Mouse (Mus musculus) MN1 (cell line): ENCODE results near the gene Lonp2.

Experiments
- DNase-seq: peaks from one replicate; pipeline ENCODE4 v3.0.0-alpha.2; 2016; ENCODE audit warnings: low spot score

The Lonp2 gene

DNA sequence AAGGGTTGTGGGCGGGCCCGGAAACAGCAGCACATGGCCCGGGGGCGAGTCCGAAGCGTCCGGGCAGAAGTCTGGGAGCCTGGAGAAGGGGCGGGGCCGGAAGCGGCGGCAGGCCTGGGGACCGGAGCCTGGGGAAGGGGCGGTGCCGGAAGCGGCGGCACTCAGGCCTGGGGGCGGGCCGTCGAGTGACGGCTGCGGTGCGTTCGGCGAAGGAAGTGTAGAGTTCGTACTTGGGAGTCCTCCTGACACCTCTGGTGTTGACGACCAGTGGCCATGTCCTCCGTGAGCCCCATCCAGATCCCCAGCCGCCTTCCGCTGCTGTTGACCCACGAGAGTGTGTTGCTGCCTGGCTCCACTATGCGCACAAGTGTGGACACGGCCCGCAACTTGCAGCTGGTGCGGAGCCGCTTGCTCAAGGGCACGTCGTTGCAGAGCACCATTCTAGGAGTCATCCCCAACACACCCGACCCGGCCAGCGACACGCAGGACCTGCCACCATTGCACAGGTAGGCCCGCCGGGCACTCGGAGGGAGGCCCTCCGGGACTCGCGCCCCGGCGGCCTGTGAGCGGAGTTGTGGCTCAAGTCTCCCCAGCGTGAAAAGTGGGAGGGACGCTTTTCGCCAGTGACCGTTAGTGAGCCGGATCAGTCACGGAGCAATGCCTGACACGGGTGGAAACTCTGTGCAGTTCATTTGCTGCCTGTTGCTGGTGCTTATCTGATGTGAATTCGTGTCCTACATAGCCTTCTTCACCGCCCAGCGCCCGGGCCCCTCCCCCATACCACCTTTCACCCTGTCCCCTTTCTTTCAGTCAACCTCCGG is at the start of gene Lonp2:
Lonp2 (plus strand) TSS at position 133 of the 821 bp plus-strand sequence.
- peak; percentile 98 for DNase-seq

GRCm38 (mm10) chr8:86577547-86577946 is 46.3 kb upstream of the Lonp2 start:
- no peak for DNase-seq

GRCm38 (mm10) chr8:86578076-86578475 is 45.8 kb upstream of the Lonp2 start:
- no peak for DNase-seq

DNA sequence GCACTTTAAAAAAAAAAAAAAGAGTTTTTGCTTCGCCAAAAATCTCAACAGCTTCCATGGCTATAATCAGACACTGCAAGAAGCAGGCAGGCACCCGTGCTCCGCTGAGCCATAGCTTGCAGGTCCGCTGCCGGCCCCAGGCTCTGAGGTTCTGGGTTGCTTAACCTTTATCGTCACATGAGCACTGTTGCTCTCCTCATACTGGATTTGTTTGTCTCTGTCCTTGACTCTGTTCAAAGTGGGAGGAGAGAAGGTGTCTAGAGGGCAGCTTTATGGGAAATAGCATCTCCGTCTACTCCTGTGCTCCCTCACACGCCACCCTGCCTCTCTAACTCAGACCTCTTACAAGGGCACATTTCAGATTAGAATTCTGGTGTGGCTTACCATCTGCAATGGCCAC is 45.1 kb upstream of the Lonp2 start:
- no peak for DNase-seq

- DNase-seq, result no peak
Measured at GRCm38 (mm10) chr8:86580458-86580857, 43.4 kb upstream of the Lonp2 start, which contains the start of gene Abcc12. Gene Abcc12 (minus strand): TSS chr8:86580686.

- peak; percentile 43 for DNase-seq
Measured at GRCm38 (mm10) chr8:86581921-86582331, 41.9 kb upstream of the Lonp2 start.

GRCm38 (mm10) chr8:86585118-86585517 is 38.7 kb upstream of the Lonp2 start:
- DNase-seq, result peak; percentile 78

DNA sequence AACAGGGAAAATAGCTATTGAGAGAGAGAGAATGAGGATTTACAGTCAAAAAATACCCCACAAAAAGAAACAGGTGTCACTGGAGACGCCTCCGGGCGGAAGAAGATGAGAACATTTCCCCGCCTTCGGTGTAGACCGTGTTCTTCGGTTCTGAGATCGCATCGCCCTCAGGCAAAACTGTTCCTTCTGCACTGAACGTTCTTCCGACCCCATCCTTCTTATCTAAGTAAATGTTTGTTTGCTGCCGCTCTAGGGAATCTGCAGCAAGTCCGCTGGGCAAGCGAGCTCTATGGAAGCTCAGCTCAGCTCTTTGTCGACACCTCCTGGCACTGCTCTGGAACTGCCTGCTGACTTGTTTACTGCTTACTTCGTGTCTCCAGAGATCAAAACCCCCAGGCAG is 38.3 kb upstream of the Lonp2 start:
- DNase-seq, result peak; percentile 82

GRCm38 (mm10) chr8:86586058-86586457 is 37.8 kb upstream of the Lonp2 start:
- no peak for DNase-seq

GRCm38 (mm10) chr8:86586642-86587041 is 37.2 kb upstream of the Lonp2 start:
- no peak for DNase-seq

DNA sequence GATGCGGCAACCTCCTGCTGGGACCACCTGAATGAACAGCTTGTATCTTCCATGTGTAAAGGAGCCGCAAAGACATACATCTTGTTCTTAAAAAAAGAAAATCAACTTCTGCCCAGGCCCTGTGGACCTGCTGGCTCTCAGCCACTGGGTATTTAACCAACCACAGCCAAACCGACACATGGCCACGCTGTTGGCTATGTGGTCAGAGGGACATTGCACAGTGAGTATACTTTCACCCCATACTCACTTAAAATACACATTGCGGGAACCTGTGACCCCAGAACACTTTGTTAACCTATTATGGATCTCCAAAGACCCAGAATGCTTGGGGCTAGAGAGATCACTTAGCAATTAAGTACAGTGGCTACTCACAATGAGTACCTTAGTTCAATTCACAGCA is 35.5 kb upstream of the Lonp2 start:
- DNase-seq, result no peak

GRCm38 (mm10) chr8:86593099-86593498 is 30.7 kb upstream of the Lonp2 start:
- DNase-seq, result no peak

GRCm38 (mm10) chr8:86594159-86594796 is 29.6 kb upstream of the Lonp2 start:
- no peak for DNase-seq

DNA sequence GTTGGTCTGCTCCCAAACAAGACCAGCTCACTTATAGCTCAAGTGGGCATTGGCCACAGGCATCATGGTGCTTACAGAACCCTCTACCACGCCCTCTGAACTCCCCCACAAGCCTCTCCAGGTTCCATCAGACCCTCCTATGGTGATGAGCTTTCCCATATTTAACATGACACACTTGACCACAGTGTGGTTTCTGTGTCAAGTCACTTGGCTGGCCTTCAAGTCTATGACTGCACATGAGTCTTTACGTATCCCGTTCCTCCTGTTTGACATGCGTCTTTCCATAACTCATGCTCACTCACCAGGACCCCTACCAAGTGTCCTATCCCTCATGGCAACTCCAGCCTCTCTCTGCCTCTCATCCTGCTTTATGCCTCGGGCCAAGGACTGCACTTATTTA is 28.2 kb upstream of the Lonp2 start:
- DNase-seq, result no peak

- DNase-seq, result no peak
Measured at GRCm38 (mm10) chr8:86597681-86598080, 26.2 kb upstream of the Lonp2 start.

GRCm38 (mm10) chr8:86599299-86599698 is 24.5 kb upstream of the Lonp2 start:
- no peak for DNase-seq

DNA sequence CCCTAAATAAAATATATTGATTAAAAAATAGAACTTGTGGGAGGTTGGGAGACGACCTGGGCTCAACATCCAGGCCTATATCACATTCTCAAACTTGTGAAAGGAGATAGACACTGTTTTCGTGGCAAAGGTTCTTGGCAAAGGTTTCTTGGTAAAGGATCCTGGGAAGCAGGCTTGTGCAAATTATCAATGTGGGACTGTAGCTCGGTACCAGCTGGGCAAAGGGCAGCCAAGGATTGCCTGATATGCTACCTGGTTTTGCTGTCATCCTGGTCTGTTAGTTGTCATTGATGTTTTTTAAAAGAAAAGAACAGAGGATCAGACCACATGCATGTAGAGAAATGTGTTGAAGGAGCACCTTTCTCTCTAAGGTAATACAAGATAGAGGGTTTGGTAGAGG is 23.5 kb upstream of the Lonp2 start:
- DNase-seq, result no peak

GRCm38 (mm10) chr8:86603174-86603573 is 20.7 kb upstream of the Lonp2 start:
- DNase-seq, result no peak

DNA sequence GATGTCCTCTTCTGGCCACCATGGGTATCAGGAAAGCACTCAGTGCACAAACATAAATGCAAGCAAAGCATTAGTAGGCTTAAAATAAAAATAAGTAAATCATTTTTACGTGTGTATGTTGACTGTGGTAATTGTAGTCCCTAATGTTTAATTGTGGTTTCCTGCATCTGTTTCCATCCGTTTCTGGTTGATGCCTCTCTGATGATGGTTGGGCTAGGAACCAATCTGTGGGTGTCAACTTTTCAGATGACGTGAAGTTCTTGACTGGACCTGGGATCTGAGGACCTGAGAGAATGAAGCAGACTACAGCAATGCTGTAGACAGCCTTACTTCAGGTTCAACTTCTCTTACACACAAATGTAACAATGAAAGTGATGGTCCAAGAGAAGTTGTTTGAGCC is 19.2 kb upstream of the Lonp2 start:
- DNase-seq, result no peak

DNA sequence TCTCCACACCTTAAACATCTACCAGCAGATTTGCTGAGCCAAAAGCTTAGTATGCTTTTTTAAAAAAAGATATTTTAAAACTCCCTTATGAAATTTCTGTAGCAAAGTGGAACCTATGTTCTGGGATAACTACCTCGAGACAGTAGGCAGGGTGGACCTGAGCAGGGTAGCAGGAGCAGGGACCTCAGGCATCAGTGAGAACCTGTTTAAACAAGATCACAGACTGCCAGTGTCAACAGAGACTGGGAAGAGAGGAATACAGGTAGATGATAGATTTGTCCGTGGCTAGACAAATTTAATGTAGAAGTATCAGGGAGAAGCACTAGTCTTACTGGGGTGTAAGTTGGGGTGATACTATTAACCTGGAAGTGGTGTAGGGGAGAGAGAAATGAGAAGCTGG is 10.0 kb upstream of the Lonp2 start:
- no peak for DNase-seq

- no peak for DNase-seq
Measured at GRCm38 (mm10) chr8:86615095-86615769, 8.6 kb upstream of the Lonp2 start.

DNA sequence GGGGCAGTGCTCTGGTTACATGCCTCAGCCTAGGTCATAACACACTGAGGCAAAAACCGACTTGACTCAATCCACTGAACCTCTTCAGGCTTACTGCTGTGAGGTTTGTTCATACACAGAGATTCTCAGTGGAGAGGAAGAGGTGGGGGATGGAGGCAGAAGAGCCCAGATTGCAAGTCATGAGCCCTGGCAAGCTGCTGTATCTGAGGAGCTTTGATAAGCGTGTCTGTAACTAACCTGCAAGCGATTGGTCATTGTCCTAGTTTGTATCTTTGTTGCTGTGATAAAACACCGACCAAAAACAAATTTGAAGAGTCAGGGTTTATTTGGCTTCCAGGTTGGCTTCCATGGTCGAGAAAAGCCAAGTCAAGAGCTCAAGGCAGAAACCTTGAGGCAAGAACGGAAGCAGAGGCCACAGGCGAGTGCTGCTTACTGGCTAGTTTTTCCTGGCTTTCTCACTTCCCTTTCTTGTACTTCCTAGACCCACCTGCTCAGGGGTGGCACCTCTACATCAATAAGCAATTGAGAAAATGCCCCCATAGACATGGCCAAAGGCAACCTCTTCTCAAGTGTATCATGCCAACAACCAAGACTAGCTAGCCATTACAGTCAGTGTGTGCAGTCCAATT is 6.0 kb upstream of the Lonp2 start:
- no peak for DNase-seq

DNA sequence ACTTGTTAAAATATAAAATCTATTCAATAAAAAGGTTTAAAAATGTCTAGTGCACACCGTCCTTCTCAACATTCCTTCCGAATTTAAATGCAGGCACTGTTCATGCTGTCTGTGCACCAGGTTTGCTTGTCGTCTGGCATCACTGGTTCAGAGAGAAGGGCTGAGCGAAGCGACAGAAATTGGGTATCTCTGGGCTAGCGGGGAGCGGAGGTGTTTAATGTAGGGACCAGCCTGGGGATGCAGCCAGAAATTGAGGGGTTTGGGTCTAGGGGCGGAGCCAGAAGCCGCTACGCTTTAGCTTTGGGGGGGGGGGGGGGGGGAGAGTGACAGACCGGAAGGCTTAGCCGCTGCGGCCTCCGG is 312 bp upstream of the Lonp2 start:
- no peak for DNase-seq
